Mouse (Mus musculus): ENCODE data around the gene Fam111a.

Gene Fam111a

DNA sequence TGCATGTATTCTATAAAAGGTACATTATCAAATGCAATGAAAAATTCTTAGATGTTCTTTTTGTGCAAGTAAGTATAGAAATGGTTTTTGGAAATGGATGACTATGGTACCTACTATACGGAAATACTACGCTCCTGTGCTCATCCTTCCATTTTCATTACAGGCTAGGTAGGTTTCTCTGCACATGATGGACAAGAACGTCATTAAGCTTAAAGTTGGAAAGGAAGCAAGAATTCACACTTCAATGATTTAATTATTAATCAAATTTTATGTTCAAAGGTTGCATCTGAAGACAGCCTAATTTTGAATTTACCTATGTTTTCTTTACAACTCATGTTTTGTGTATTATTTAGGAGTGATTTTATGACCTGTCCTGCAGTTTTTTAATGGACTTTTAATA is 88.7 kb downstream of the Fam111a start:
- no peak for DNase-seq

DNA sequence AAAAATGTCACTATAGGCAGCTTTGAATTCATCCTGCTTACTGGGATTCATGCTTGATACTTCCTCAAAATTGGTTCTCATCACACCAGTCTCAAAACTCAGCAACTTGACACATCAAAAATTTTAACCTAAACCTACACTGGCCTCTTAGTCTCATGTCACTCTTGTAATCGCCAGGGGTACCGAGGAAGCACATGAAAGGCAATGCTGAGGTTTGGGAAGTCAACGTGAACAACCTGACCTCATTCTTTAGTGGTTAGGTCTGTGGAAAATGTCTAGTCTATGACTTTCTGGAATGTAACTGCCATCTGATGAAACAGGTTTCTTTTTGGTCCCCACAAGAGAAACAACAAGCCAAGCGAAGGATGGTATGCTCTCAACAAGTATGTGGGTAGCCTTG is 89.4 kb downstream of the Fam111a start:
- no peak for DNase-seq

DNA sequence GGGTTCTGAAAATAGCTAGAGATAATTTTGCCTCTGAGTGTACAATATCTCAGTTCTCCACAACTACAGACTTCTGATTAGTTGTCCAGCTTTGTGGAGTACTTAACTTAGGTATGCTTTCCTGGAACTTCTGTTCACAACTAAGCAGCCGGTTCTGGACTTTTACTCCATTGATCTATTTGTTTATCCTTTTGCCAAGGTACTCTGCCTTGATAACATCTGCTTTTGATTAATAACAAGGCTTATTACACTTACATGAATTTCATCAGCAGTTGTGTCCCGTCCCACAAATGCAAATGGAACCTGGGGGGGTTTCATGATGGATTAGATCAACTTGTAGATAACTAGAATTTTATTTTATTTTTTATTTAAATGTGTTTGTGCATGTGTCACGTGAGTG is 91.3 kb downstream of the Fam111a start:
- no peak for DNase-seq

DNA sequence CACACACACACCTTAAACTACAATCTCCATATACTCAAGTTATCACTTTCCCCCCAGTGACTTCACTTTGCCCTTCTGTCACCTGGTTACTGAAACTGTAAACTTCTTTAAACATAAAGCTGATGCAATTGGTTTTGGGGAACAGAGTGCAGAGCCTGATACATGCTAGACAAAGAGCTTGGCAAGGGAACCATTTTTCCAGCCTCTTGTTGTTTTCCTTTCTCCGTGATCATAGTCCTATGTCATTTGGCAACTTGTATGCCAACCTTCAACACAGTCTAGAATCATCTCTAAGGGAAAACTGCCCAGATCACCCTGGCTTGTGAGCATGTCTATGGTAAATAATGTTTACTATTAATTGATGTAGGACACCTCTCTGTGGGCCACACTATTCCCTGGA is 92.5 kb downstream of the Fam111a start:
- DNase-seq, result no peak
